Mouse (Mus musculus) stomach, embryonic 14.5 days (tissue): ENCODE data around the gene Teddm2. TPM values are rescaled to one million over a fixed set of nuclear protein-coding genes. Genes with fewer than 3 reads are reported as not detected.

Experiments used
- ATAC-seq: fragments of 200-750 bp; cut with Nextera tagmentation; 2 replicates; pipeline ENCODE4 v1.8.0; 2017; ENCODE audit warnings: low read depth, moderate TSS enrichment; ENCODE audit not compliant: insufficient number of reproducible peaks, insufficient read depth, low FRiP score
- H3K27ac ChIP-seq: fragments of 300-500 bp; sonication (generic); 2 replicates; pipeline ENCODE4 v1.5.1; 2014; ENCODE audit warnings: mild to moderate bottlenecking, low read length, moderate library complexity, mixed read lengths
- H3K27me3 ChIP-seq: fragments of 300-500 bp; sonication (generic); 2 replicates; pipeline ENCODE4 v1.6.1; 2014; ENCODE audit warnings: low read length, control low read depth, mixed read lengths; ENCODE audit not compliant: control insufficient read depth, insufficient read depth
- H3K36me3 ChIP-seq: fragments of 300-500 bp; sonication (generic); 2 replicates; pipeline ENCODE4 v1.6.1; 2014; ENCODE audit warnings: mild to moderate bottlenecking, control low read depth, low read length, moderate library complexity, mixed read lengths; ENCODE audit not compliant: control insufficient read depth, insufficient read depth
- H3K4me1 ChIP-seq: fragments of 300-500 bp; sonication (generic); 2 replicates; pipeline ENCODE4 v1.6.1; 2014; ENCODE audit warnings: low read length, control low read depth, mixed read lengths; ENCODE audit not compliant: control insufficient read depth, insufficient read depth
- H3K4me2 ChIP-seq: fragments of 300-500 bp; sonication (generic); replicated peaks from 2 replicates; pipeline ENCODE4 v1.6.1; 2014; ENCODE audit warnings: low read depth, low read length, control low read depth
- H3K4me3 ChIP-seq: fragments of 300-500 bp; sonication (generic); 2 replicates; pipeline ENCODE4 v1.5.1; 2014; ENCODE audit warnings: low read depth, low read length, control low read depth
- H3K9ac ChIP-seq: fragments of 300-500 bp; sonication (generic); replicated peaks from 2 replicates; pipeline ENCODE4 v1.6.1; 2014; ENCODE audit warnings: low read depth, mild to moderate bottlenecking, control low read depth, low read length, moderate library complexity, mixed read lengths
- H3K9me3 ChIP-seq: fragments of 300-500 bp; sonication (generic); 2 replicates; pipeline ENCODE4 v1.6.1; 2016; ENCODE audit warnings: low read depth, low read length, control low read depth; ENCODE audit not compliant: control insufficient read depth
- WGBS: fragments of 180-500 bp; shearing (Covaris S2); extraction: QIAGEN DNeasy Blood & Tissue Kit; methylation state at CpG from one replicate; pipeline ENCODE4 v1.1.7; 2014; 5-methylcytosine and 5-hydroxymethylcytosine counted together
- polyA plus RNA-seq: library from polyadenylated mRNA; unstranded; fragments of >200 nt; fragmentation: Nextera tagmentation; extraction: Ambion mirVana; gene quantifications from 2 replicates; pipeline ENCODE4 v1.2.1, GENCODE M21; 2014

Teddm2 gene
- polyA plus RNA-seq, 1 experiment from 2014 or later: 0.46 TPM

GRCm38 (mm10) chr1:153900381-153900780, 353 bp upstream of the Teddm2 start:
- Histone ChIP-seq H3K4me3 (peak overlapping the region; percentile 83), H3K4me1 (no peaks in the 10 kb centered on the region), H3K4me2 (peak overlapping the region; percentile 70), H3K36me3 (peaks cover 19% of the 10 kb centered on the region; the same call in 1 of the 2 replicates), H3K27ac (peak overlapping the region; percentile 96), H3K9ac (peak overlapping the region; percentile 83), H3K9me3 (no peaks in the 10 kb centered on the region), H3K27me3 (no peaks in the 10 kb centered on the region)
- WGBS: 1% methylated on average over 35 of the region's 36 CpGs
- ATAC-seq: peak; percentile 7; the same call in 1 of the 2 replicates

GRCm38 (mm10) chr1:153898989-153899730, 868 bp downstream of the Teddm2 start:
- peak overlapping the region; percentile 96 for H3K27ac ChIP-seq
- no peaks in the 10 kb centered on the region for H3K9me3 ChIP-seq
- H3K4me2 ChIP-seq: peak overlapping the region; percentile 70
- H3K4me3 ChIP-seq: peak overlapping the region; percentile 83
- H3K27me3 ChIP-seq: no peaks in the 10 kb centered on the region
- H3K9ac ChIP-seq: peak overlapping the region; percentile 47; the same call in 1 of the 2 replicates
- WGBS: 16% methylated on average over 22 of the region's 22 CpGs
- peaks cover 7% of the 10 kb centered on the region; the same call in 1 of the 2 replicates for H3K36me3 ChIP-seq
- H3K4me1 ChIP-seq: 0 out of 2 replicates have a peak, but pooled peaks cover 5% of the 10 kb centered on the region
- peak; percentile 51 for ATAC-seq

DNA sequence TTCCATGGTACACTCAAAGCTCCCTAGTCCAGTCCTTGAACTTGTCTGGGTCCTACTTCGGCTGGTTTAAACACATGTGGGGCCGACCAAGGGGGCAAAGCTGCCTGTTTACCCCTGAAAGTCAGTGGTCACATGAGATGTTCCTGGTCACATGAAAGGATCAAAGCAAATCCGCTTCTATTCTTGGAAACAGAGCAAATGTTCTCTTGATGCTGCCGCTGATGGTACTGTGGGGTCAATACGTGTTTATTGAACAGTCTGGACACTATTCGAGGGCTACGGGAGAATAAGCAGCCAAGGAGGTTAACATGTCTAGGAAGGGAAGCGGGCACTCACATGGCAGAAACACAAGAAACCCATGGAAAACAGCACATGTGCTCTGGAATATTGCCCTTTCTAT, 2.8 kb downstream of the Teddm2 start:
- no peak overlapping the region for H3K4me2 ChIP-seq
- H3K36me3 ChIP-seq: no peaks in the 10 kb centered on the region
- no peak overlapping the region for H3K27ac ChIP-seq
- H3K9ac ChIP-seq: no peak overlapping the region
- ATAC-seq: no peak
- H3K4me3 ChIP-seq: no peak overlapping the region
- no peaks in the 10 kb centered on the region for H3K9me3 ChIP-seq
- WGBS: 72% methylated on average over 8 of the region's 8 CpGs
- 0 out of 2 replicates have a peak, but pooled peaks cover 5% of the 10 kb centered on the region for H3K4me1 ChIP-seq
- H3K27me3 ChIP-seq: no peaks in the 10 kb centered on the region

GRCm38 (mm10) chr1:153894979-153895378, 5.0 kb downstream of the Teddm2 start:
- WGBS: 33% methylated on average over 5 of the region's 5 CpGs
- Histone ChIP-seq H3K4me2 (no peak overlapping the region), H3K27ac (no peak overlapping the region), H3K9me3 (no peaks in the 10 kb centered on the region), H3K4me1 (0 out of 2 replicates have a peak, but pooled peaks cover 5% of the 10 kb centered on the region), H3K36me3 (no peaks in the 10 kb centered on the region), H3K9ac (no peak overlapping the region), H3K27me3 (no peaks in the 10 kb centered on the region), H3K4me3 (no peak overlapping the region)
- ATAC-seq: no peak

- Histone ChIP-seq H3K36me3 (no peaks in the 10 kb centered on the region), H3K27ac (no peak overlapping the region), H3K4me1 (0 out of 2 replicates have a peak, but pooled peaks cover 5% of the 10 kb centered on the region), H3K4me2 (no peak overlapping the region), H3K4me3 (no peak overlapping the region), H3K9ac (no peak overlapping the region), H3K27me3 (no peaks in the 10 kb centered on the region), H3K9me3 (no peaks in the 10 kb centered on the region)
- WGBS: 48% methylated on average over 8 of the region's 8 CpGs
- no peak for ATAC-seq
Measured at GRCm38 (mm10) chr1:153894201-153894893, 5.7 kb downstream of the Teddm2 start.

DNA sequence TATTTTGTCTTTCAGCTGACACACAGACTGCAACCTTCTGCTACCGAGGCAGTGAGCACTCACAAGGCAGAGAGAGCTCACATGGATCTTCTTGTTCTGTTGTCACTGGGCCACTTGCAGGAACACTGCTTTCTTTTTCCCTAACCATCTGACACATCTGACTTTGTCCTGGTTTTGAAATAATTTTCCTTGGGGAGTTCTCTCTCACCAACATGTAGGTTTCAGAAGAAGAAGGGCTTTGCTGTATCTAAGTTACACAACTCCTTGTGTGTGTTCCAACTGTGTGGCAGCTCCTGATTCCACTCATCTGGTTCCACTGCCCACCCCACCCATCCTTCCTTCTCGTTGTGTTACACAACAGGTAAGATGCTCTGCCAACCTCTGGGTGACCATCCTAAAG, 6.3 kb downstream of the Teddm2 start:
- H3K36me3 ChIP-seq: no peaks in the 10 kb centered on the region
- no peak overlapping the region for H3K4me2 ChIP-seq
- H3K9ac ChIP-seq: no peak overlapping the region
- no peak overlapping the region for H3K27ac ChIP-seq
- WGBS: 77% methylated on average over 2 of the region's 2 CpGs
- no peak overlapping the region for H3K4me3 ChIP-seq
- no peaks in the 10 kb centered on the region for H3K9me3 ChIP-seq
- H3K4me1 ChIP-seq: 0 out of 2 replicates have a peak, but pooled peaks cover 5% of the 10 kb centered on the region
- ATAC-seq: no peak
- no peaks in the 10 kb centered on the region for H3K27me3 ChIP-seq

DNA sequence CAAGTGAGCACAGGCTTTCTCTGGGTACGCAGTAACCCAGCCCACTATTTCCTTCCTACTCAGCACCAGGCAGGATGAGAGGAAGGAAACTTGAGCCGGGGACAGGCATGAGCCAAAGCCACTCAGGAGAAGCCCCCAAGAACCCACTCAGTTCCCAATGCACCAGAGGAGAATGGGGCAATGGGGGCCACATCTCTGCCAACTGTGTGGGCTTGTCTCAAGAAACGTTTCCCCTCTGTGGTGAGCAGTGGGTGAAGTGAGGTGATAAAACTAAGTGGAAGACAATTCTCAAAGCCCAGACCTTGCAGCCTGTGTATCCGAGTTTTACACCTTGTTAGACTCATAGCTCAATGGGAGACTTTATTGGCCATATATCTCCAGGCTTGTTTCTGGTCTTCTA, 8.6 kb downstream of the Teddm2 start, which contains the start of gene Teddm1a:
Gene Teddm1a, plus strand, starts transcription at position 301 of the 400 bp plus-strand sequence.
- ATAC-seq: no peak
- Histone ChIP-seq H3K27me3 (no peaks in the 10 kb centered on the region), H3K9me3 (no peaks in the 10 kb centered on the region), H3K27ac (no peak within 1 kb of the TSS), H3K9ac (no peak within 1 kb of the TSS), H3K4me1 (0 out of 2 replicates have a peak, but pooled peaks cover 5% of the 10 kb centered on the region), H3K4me2 (no peak within 1 kb of the TSS), H3K4me3 (no peak within 1 kb of the TSS), H3K36me3 (no peaks in the 10 kb centered on the region)
- WGBS: 55% methylated on average over 4 of the region's 4 CpGs

DNA sequence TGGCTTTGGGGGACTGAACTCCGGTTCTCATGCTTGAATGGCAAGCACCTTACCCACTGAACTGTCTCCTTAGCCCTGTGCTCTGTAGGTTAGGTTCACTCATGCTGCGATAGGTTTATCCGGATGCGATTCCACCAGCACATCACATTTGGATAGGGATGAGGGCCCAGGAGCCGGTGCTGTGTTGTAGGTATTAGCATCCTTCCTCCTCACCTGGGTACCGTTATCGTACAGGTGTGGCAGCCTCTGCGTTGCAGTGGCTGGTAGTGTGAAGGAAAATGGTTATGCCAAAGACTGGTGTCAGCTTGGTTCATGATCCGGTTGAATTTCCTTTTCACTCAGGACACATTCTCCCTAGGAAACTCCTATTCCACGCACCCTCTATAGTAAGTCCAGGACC, 9.9 kb downstream of the Teddm2 start:
- Histone ChIP-seq H3K9me3 (no peaks in the 10 kb centered on the region), H3K27ac (no peak overlapping the region), H3K4me2 (no peak overlapping the region), H3K9ac (no peak overlapping the region), H3K27me3 (no peaks in the 10 kb centered on the region), H3K4me3 (no peak overlapping the region), H3K4me1 (0 out of 2 replicates have a peak, but pooled peaks cover 4% of the 10 kb centered on the region), H3K36me3 (no peaks in the 10 kb centered on the region)
- no peak for ATAC-seq
- 92% methylated on average over 10 of the region's 10 CpGs for WGBS
